Mouse (Mus musculus): ENCODE measurements at regions not wholly inside any gene's neighbourhood (a gene's known extent, or its start where the extent isn't known, plus 50 kb on each side); places are given as distances from the start of the nearest gene placed in this dataset.

DNA sequence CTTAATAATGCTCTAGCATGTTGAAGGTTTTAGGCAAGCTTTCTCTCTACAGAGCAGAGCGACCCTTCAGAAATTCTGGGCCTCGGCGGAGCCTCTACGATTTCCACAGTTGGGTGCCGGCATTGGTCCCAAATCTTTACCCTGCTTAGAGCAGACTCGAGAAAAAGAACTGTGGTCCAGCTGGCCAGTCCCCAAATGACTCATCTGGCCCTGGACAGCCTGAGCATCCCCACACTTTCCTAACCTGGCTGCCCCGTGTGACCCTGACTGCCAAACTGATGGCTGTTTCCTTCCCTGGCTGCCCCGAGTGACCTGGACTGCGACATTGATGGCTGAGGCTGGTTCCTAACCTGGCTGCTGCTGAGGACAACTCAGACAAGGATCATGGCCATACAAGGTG, 191.0 kb upstream of the Bmper start:
- no peak overlapping the region for H3K4me2 ChIP-seq (ENCODE audit: low read depth)
- ATAC-seq (ENCODE audit: insufficient read depth), result no peak

DNA sequence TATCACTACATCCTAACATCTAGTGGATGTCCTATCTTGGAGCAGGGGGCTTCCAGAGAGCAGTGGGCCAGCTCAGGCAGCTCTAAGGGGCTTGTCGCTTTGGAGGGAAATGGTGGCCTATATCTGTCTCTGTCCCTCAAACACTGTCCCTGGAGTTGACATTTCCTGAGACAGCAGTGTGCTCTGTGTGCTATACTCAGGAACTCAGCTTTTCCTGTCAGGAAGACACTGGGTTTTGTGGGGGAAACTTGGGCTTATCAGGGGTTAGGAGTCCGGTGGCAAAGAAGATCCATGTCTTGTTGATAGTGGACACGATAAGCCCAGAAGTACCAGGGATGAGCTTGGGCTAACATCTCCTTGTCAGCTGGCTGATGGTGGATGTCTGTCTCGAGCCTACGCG, 187.6 kb upstream of the Bmper start:
- no peak overlapping the region for H3K4me3 ChIP-seq (ENCODE audit: insufficient read depth in 1 of 2, low read depth in 2 of 2, low read length in 2 of 2)
- ATAC-seq (ENCODE audit: insufficient read depth), result no peak
- no peaks in the 10 kb centered on the region for H3K9me3 ChIP-seq (ENCODE audit: control insufficient read depth, low read length)
- no peak for TF ChIP-seq CTCF (IDR thresholded peaks at IDR 0.05; ENCODE audit: low read depth)
- TF ChIP-seq EP300 (IDR thresholded peaks at IDR 0.05; ENCODE audit: low read depth), result no peak
- 10% methylated on average over 6 of the region's 6 CpGs for WGBS (ENCODE audit: insufficient replicate concordance)
- H3K4me1 ChIP-seq (replicated peaks; ENCODE audit: control insufficient read depth in 2 of 2, insufficient read depth in 2 of 2, low read length in 1 of 2), result 0 out of 4 replicates have a peak, but pooled peaks cover 0 to 3% of the 10 kb centered on the region in 2 experiments
- no peak overlapping the region for H3K27ac ChIP-seq
- H3K36me3 ChIP-seq (replicated peaks; ENCODE audit: control insufficient read depth, insufficient read depth, low read depth), result no peaks in the 10 kb centered on the region
- no peak overlapping the region for H3K4me2 ChIP-seq (ENCODE audit: low read depth)
- no peak overlapping the region for H3K9ac ChIP-seq (replicated peaks)
- H3K27me3 ChIP-seq (ENCODE audit: control insufficient read depth, insufficient read depth, low read length), result peaks cover 8% of the 10 kb centered on the region
- no peak for DNase-seq (ENCODE audit: low read depth in 3 of 3, low spot score in 3 of 3)

More for the DNA sequence above, 191.0 kb upstream of the Bmper start:
- no peak for TF ChIP-seq EP300 (IDR thresholded peaks at IDR 0.05; ENCODE audit: low read depth)
- TF ChIP-seq CTCF (IDR thresholded peaks at IDR 0.05; ENCODE audit: low read depth), result no peak
- DNase-seq (ENCODE audit: low read depth in 3 of 3, low spot score in 3 of 3), result no peak
- Histone ChIP-seq H3K9ac (replicated peaks) (no peak overlapping the region), H3K27ac (no peak overlapping the region), H3K9me3 (ENCODE audit: control insufficient read depth, low read length) (no peaks in the 10 kb centered on the region), H3K4me3 (ENCODE audit: insufficient read depth in 1 of 2, low read depth in 2 of 2, low read length in 2 of 2) (no peak overlapping the region), H3K36me3 (replicated peaks; ENCODE audit: control insufficient read depth, insufficient read depth, low read depth) (no peaks in the 10 kb centered on the region), H3K4me1 (replicated peaks; ENCODE audit: control insufficient read depth in 2 of 2, insufficient read depth in 2 of 2, low read length in 1 of 2) (0 out of 4 replicates have a peak, but pooled peaks cover 0 to 3% of the 10 kb centered on the region in 2 experiments), H3K27me3 (ENCODE audit: control insufficient read depth, insufficient read depth, low read length) (peaks cover 8% of the 10 kb centered on the region)
- WGBS (ENCODE audit: insufficient replicate concordance), result 62% methylated on average over 9 of the region's 9 CpGs

DNA sequence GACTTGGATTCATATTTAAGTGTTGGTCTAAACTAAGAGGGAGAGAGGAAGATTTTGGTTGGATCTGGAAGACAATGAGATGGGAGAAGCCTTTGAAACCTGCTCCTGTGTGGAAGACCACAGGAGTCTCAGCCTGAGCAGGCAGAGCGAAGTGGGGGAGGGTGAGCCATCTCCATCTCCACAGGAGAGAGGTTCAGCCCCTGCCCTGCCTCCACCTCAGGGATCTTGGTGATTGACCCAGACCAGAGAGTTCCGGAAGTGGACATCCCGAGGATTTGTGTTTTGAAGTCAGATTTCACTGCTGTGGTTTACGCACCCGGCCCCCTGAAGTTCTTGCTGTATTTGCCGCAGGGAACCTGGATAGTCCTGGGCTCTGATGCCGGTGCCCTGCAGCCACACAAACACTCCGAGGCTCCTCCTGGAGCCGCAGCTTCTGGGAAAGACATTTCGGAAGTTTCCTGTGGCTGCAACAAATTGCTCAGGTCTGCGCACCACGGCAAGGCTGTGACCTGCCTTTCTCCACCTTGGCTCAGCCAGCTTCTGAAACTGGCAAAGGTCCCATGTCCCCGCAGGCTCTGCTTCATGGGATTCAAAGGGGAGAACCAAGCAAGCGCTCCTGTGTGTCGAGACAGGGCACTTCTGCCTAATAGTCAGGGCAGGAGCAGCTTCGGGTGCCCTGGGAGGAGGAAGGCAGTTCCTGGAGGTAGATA, 186.8 kb upstream of the Bmper start:
- Histone ChIP-seq H3K27me3 (ENCODE audit: control insufficient read depth, insufficient read depth, low read length) (peaks cover 8% of the 10 kb centered on the region), H3K4me2 (ENCODE audit: low read depth) (no peak overlapping the region), H3K27ac (no peak overlapping the region), H3K4me1 (replicated peaks; ENCODE audit: control insufficient read depth in 2 of 2, insufficient read depth in 2 of 2, low read length in 1 of 2) (0 out of 4 replicates have a peak, but pooled peaks cover 0 to 3% of the 10 kb centered on the region in 2 experiments), H3K4me3 (ENCODE audit: insufficient read depth in 1 of 2, low read depth in 2 of 2, low read length in 2 of 2) (no peak overlapping the region), H3K9ac (replicated peaks) (no peak overlapping the region), H3K36me3 (replicated peaks; ENCODE audit: control insufficient read depth, insufficient read depth, low read depth) (no peaks in the 10 kb centered on the region), H3K9me3 (ENCODE audit: control insufficient read depth, low read length) (no peaks in the 10 kb centered on the region)
- DNase-seq (ENCODE audit: low read depth in 3 of 3, low spot score in 3 of 3) (no peak), ATAC-seq (ENCODE audit: insufficient read depth) (no peak)
- WGBS (ENCODE audit: insufficient replicate concordance), result 3% methylated on average over 16 of the region's 16 CpGs
- TF ChIP-seq EP300 (IDR thresholded peaks at IDR 0.05; ENCODE audit: low read depth), result no peak
- no peak for TF ChIP-seq CTCF (IDR thresholded peaks at IDR 0.05; ENCODE audit: low read depth)

DNA sequence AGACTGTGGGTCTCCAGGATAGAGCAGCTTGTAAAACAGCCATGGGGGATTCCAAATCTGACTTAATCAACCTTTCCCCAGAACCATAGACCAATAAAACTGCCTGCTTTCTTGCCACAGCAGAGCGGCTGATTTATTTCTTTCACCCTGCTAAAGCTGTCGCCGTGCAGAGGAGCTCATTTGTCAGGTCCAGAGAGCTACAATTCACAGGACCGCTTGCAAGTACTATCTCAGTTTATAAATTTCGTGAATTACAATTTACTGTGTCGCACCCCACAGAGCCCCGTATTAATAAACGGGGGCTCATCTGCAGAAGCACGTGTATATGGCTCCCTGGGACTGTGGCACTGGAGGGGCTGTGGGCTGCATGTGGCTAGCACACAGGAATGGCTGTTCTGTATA, 185.4 kb upstream of the Bmper start:
- no peak overlapping the region for H3K4me2 ChIP-seq (ENCODE audit: low read depth)
- H3K27me3 ChIP-seq (ENCODE audit: control insufficient read depth, insufficient read depth, low read length), result peaks cover 8% of the 10 kb centered on the region
- 59% methylated on average over 9 of the region's 9 CpGs for WGBS (ENCODE audit: insufficient replicate concordance)
- no peak for TF ChIP-seq EP300 (IDR thresholded peaks at IDR 0.05; ENCODE audit: low read depth)
- TF ChIP-seq CTCF (IDR thresholded peaks at IDR 0.05; ENCODE audit: low read depth), result no peak
- no peak overlapping the region for H3K9ac ChIP-seq (replicated peaks)
- H3K27ac ChIP-seq, result no peak overlapping the region
- no peaks in the 10 kb centered on the region for H3K9me3 ChIP-seq (ENCODE audit: control insufficient read depth, low read length)
- H3K4me3 ChIP-seq (ENCODE audit: insufficient read depth in 1 of 2, low read depth in 2 of 2, low read length in 2 of 2), result no peak overlapping the region
- H3K36me3 ChIP-seq (replicated peaks; ENCODE audit: control insufficient read depth, insufficient read depth, low read depth), result no peaks in the 10 kb centered on the region
- 0 out of 4 replicates have a peak, but pooled peaks cover 0 to 3% of the 10 kb centered on the region in 2 experiments for H3K4me1 ChIP-seq (replicated peaks; ENCODE audit: control insufficient read depth in 2 of 2, insufficient read depth in 2 of 2, low read length in 1 of 2)
- ATAC-seq (ENCODE audit: insufficient read depth), result no peak
- DNase-seq (ENCODE audit: low read depth in 3 of 3, low spot score in 3 of 3), result no peak

DNA sequence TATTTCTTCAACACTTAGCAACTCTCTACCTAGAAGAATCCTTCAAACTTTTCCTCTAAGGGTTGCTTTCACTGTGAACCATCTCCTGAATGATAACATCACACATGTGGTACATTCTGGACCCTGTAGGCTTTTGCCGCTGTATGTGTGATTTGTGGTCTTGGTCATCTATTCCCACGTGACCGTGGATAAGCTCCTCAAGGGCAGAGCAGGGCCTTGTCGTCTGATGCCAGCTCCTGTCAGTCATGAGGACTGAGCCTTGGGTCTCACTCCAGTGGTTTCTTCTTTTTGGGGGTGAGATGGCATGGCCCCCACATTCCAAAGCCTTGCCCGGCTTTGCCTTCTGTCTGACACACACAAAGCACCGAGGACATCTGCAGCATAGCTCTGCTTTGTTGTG, 183.3 kb upstream of the Bmper start:
- TF ChIP-seq EP300 (IDR thresholded peaks at IDR 0.05; ENCODE audit: low read depth) (no peak), CTCF (IDR thresholded peaks at IDR 0.05; ENCODE audit: low read depth) (no peak)
- Histone ChIP-seq H3K36me3 (replicated peaks; ENCODE audit: control insufficient read depth, insufficient read depth, low read depth) (no peaks in the 10 kb centered on the region), H3K4me3 (ENCODE audit: insufficient read depth in 1 of 2, low read depth in 2 of 2, low read length in 2 of 2) (no peak overlapping the region), H3K4me2 (ENCODE audit: low read depth) (no peak overlapping the region), H3K9ac (replicated peaks) (no peak overlapping the region), H3K27me3 (ENCODE audit: control insufficient read depth, insufficient read depth, low read length) (peaks cover 8% of the 10 kb centered on the region), H3K27ac (no peak overlapping the region), H3K9me3 (ENCODE audit: control insufficient read depth, low read length) (no peaks in the 10 kb centered on the region), H3K4me1 (replicated peaks; ENCODE audit: control insufficient read depth in 2 of 2, insufficient read depth in 2 of 2, low read length in 1 of 2) (0 out of 4 replicates have a peak, but pooled peaks cover 0 to 3% of the 10 kb centered on the region in 2 experiments)
- ATAC-seq (ENCODE audit: insufficient read depth) (no peak), DNase-seq (ENCODE audit: low read depth in 3 of 3, low spot score in 3 of 3) (no peak)
- 54% methylated on average over 6 of the region's 6 CpGs for WGBS (ENCODE audit: insufficient replicate concordance)

Data from liver, embryonic 14.5 days (tissue).